Mouse (Mus musculus) adrenal gland, adult 18-20 months (tissue): Measurements from ENCODE around the gene Dgat2l6. TPM values are rescaled to one million over a fixed set of nuclear protein-coding genes. Genes with fewer than 3 reads are reported as not detected.

ENCODE experiments used
- DNase-seq, 2 experiments: peaks; one replicate each; pipeline ENCODE4 v3.0.0; 2021 to 2022; ENCODE audit warnings: low spot score in 2 of 2
- long read RNA-seq, 2 experiments: library from polyadenylated mRNA; stranded (forward); transcript quantifications; one replicate each; pipeline ENCODE4 v2.0.0; 2021
- total RNA-seq, 2 experiments: library from RNA; stranded (reverse); gene quantifications; 1 replicate in 1 of 2; 2 replicates in 1 of 2; pipeline ENCODE4 v1.2.3; 2021

Dgat2l6 gene
- total RNA-seq, result not detected
- long read RNA-seq, experiment 1, result 0 reads
- long read RNA-seq, experiment 2, result 0 reads

- no peak for DNase-seq
Measured at GRCm38 (mm10) chrX:100524471-100524870, at the start of gene Dgat2l6. TSS of gene Dgat2l6 (plus strand) at chrX:100524838.

GRCm38 (mm10) chrX:100475569-100476223 lies 48.9 kb upstream of the Dgat2l6 start:
- DNase-seq, result no peak

- peak; percentile 32 to 38 for DNase-seq
Measured at GRCm38 (mm10) chrX:100480317-100480716, 44.3 kb upstream of the Dgat2l6 start.

- DNase-seq, result no peak
Measured at GRCm38 (mm10) chrX:100493500-100494067, 31.1 kb upstream of the Dgat2l6 start.

- peak; percentile 35 to 56 for DNase-seq
Measured at GRCm38 (mm10) chrX:100494068-100494978, 30.3 kb upstream of the Dgat2l6 start, which contains the start of gene Igbp1. TSS of gene Igbp1 (plus strand) at chrX:100494291.

- DNase-seq, result no peak
Measured at GRCm38 (mm10) chrX:100504175-100504851, 20.3 kb upstream of the Dgat2l6 start.

GRCm38 (mm10) chrX:100508164-100508563 lies 16.5 kb upstream of the Dgat2l6 start:
- DNase-seq, result no peak

- DNase-seq, result no peak
Measured at GRCm38 (mm10) chrX:100509921-100510320, 14.7 kb upstream of the Dgat2l6 start.

GRCm38 (mm10) chrX:100516683-100517082 lies 8.0 kb upstream of the Dgat2l6 start:
- DNase-seq, result no peak

- no peak for DNase-seq
Measured at GRCm38 (mm10) chrX:100517626-100518025, 7.0 kb upstream of the Dgat2l6 start.

GRCm38 (mm10) chrX:100518532-100518931 lies 6.1 kb upstream of the Dgat2l6 start:
- no peak for DNase-seq

- DNase-seq, result no peak
Measured at GRCm38 (mm10) chrX:100556026-100556425, 31.4 kb downstream of the Dgat2l6 start.

- no peak for DNase-seq
Measured at GRCm38 (mm10) chrX:100565696-100566095, 41.1 kb downstream of the Dgat2l6 start.

- DNase-seq, result no peak
Measured at GRCm38 (mm10) chrX:100571951-100572350, 47.3 kb downstream of the Dgat2l6 start, which contains the start of gene Awat1. TSS of gene Awat1 (plus strand) at chrX:100572251.

- no peak for DNase-seq
Measured at GRCm38 (mm10) chrX:100594791-100595190, 70.2 kb downstream of the Dgat2l6 start, which contains the start of gene P2ry4. TSS of gene P2ry4 (minus strand) at chrX:100594869.

Other genes starting within 250 kb of the Dgat2l6 start
- not detected for gene Otud6a, start 95.8 kb upstream of the Dgat2l6 start, total RNA-seq
- gene Awat2, start 82.1 kb upstream of the Dgat2l6 start, total RNA-seq, result under 1 TPM; 0.29 to 0.53 TPM
- gene Igbp1, start 30.5 kb upstream of the Dgat2l6 start, total RNA-seq, result 10 to 100 TPM; 60.7 to 66.5 TPM
- gene Awat1, start 47.4 kb downstream of the Dgat2l6 start, total RNA-seq, result not detected
- gene P2ry4, start 70.0 kb downstream of the Dgat2l6 start, total RNA-seq, result not detected
- not detected for gene Arr3, start 80.7 kb downstream of the Dgat2l6 start, total RNA-seq
- under 1 TPM; 0.48 to 0.96 TPM for gene Kif4, start 100.9 kb downstream of the Dgat2l6 start, total RNA-seq
- gene Pdzd11, start 101.7 kb downstream of the Dgat2l6 start, total RNA-seq, result 10 to 100 TPM; 40.4 to 53.1 TPM
- under 1 TPM in 1 of 2 experiments, not detected in 1; 0.16 TPM for gene Gdpd2, start 205.0 kb downstream of the Dgat2l6 start, total RNA-seq
- 10 to 100 TPM; 27.7 to 29.6 TPM for gene Dlg3, start 242.9 kb downstream of the Dgat2l6 start, total RNA-seq